Comparison of ENCODE assay signal across 25 mouse cellular contexts in genomic region chr13:56426365-56426764, GRCm38 (mm10). TPM values are rescaled to one million over a fixed set of nuclear protein-coding genes. Genes with fewer than 3 reads are reported as not detected.
DNase-seq lines count a peak whose midpoint lies in the region; ATAC-seq lines count a peak whose summit lies in the region.
"Had no signal": no experiment of that assay in that cellular context is flagged by ENCODE, and none has a peak within 500 bp of the region (broad histone marks: within the 10 kb centered on the region; RNA-seq: fewer than 3 reads in every experiment).

Gene Gm3045 (plus strand): TSS chr13:56426594.

- no peaks in the 10 kb centered on the region for H3K27me3 ChIP-seq in embryonic facial prominence, embryonic 14.5 days (replicated peaks; ENCODE audit: control insufficient read depth, insufficient read depth, low read length)
- peaks cover 62% of the 10 kb centered on the region for H3K27me3 ChIP-seq in embryonic facial prominence, embryonic 10.5 days (replicated peaks; ENCODE audit: low read depth, poor library complexity, severe bottlenecking)
- H3K27me3 ChIP-seq in midbrain, embryonic 14.5 days (ENCODE audit: control insufficient read depth, insufficient read depth, low read length), result no peaks in the 10 kb centered on the region
- H3K27me3 ChIP-seq in midbrain, embryonic 11.5 days (ENCODE audit: control insufficient read depth, insufficient read depth, low read length), result peaks cover 2% of the 10 kb centered on the region; the same call in 1 of the 2 replicates

- H3K4me1 ChIP-seq in embryonic facial prominence, embryonic 14.5 days (ENCODE audit: control insufficient read depth, insufficient read depth, low read length), result peaks cover 6% of the 10 kb centered on the region; the same call in 1 of the 2 replicates
- peaks cover 21% of the 10 kb centered on the region for H3K4me1 ChIP-seq in embryonic facial prominence, embryonic 10.5 days
- peaks cover 6% of the 10 kb centered on the region for H3K4me1 ChIP-seq in midbrain, embryonic 14.5 days (ENCODE audit: control insufficient read depth, insufficient read depth, low read length)
- H3K4me1 ChIP-seq in midbrain, embryonic 11.5 days (ENCODE audit: control insufficient read depth, insufficient read depth, low read length), result 0 out of 2 replicates have a peak, but pooled peaks cover 2% of the 10 kb centered on the region

- peak; percentile 13; the same call in 1 of the 2 replicates for ATAC-seq in embryonic facial prominence, embryonic 14.5 days (ENCODE audit: low read depth)
- no peak for ATAC-seq in midbrain, embryonic 14.5 days (ENCODE audit: low FRiP score, low TSS enrichment)
- ATAC-seq in midbrain, embryonic 11.5 days (ENCODE audit: low FRiP score), result no peak
- ATAC-seq: CD4-positive, CD25-positive, alpha-beta regulatory T cell, adult 4 months; forebrain, embryonic 15.5 days; inflammation-experienced regulatory T-cells, adult 6 months; intestine, postnatal 0 days had no signal

- 75% methylated on average over 4 of the region's 4 CpGs for WGBS in embryonic facial prominence, embryonic 14.5 days
- 77% methylated on average over 4 of the region's 4 CpGs for WGBS in embryonic facial prominence, embryonic 10.5 days
- WGBS in midbrain, embryonic 14.5 days, result 73% methylated on average over 4 of the region's 4 CpGs
- 78% methylated on average over 4 of the region's 4 CpGs for WGBS in midbrain, embryonic 11.5 days

- H3K9ac ChIP-seq in embryonic facial prominence, embryonic 14.5 days (ENCODE audit: low read depth, low read length), result no peak within 1 kb of the TSS
- H3K9ac ChIP-seq in midbrain, embryonic 14.5 days (replicated peaks; ENCODE audit: low read length), result no peak within 1 kb of the TSS
- no peak within 1 kb of the TSS for H3K9ac ChIP-seq in midbrain, embryonic 11.5 days (ENCODE audit: low read length)
- H3K9ac ChIP-seq: forebrain, embryonic 15.5 days; heart, embryonic 15.5 days; hindbrain, embryonic 14.5 days had no signal

- no peaks in the 10 kb centered on the region for H3K36me3 ChIP-seq in embryonic facial prominence, embryonic 14.5 days (ENCODE audit: control insufficient read depth, insufficient read depth, low read length)
- no peaks in the 10 kb centered on the region for H3K36me3 ChIP-seq in embryonic facial prominence, embryonic 10.5 days (replicated peaks)
- no peaks in the 10 kb centered on the region for H3K36me3 ChIP-seq in midbrain, embryonic 14.5 days (ENCODE audit: control insufficient read depth, insufficient read depth, low read length)
- no peaks in the 10 kb centered on the region for H3K36me3 ChIP-seq in midbrain, embryonic 11.5 days (ENCODE audit: control insufficient read depth, insufficient read depth, low read length)
- H3K36me3 ChIP-seq: forebrain, embryonic 15.5 days; G1E; heart, embryonic 15.5 days; hindbrain, embryonic 10.5 days had no signal

- H3K27ac ChIP-seq in embryonic facial prominence, embryonic 14.5 days (replicated peaks; ENCODE audit: low read depth, low read length), result no peak within 1 kb of the TSS
- H3K27ac ChIP-seq in embryonic facial prominence, embryonic 10.5 days (replicated peaks), result no peak within 1 kb of the TSS
- no peak within 1 kb of the TSS for H3K27ac ChIP-seq in midbrain, embryonic 14.5 days (replicated peaks; ENCODE audit: low read depth, low read length)
- no peak within 1 kb of the TSS for H3K27ac ChIP-seq in midbrain, embryonic 11.5 days (ENCODE audit: low read depth, low read length)
- H3K27ac ChIP-seq: forebrain, embryonic 15.5 days; heart, embryonic 15.5 days; hindbrain, embryonic 10.5 days; hindbrain, embryonic 14.5 days had no signal

- H3K4me2 ChIP-seq in embryonic facial prominence, embryonic 14.5 days (ENCODE audit: low read depth, low read length), result no peak within 1 kb of the TSS
- H3K4me2 ChIP-seq in midbrain, embryonic 14.5 days (ENCODE audit: low read length), result no peak within 1 kb of the TSS
- no peak within 1 kb of the TSS for H3K4me2 ChIP-seq in midbrain, embryonic 11.5 days
- H3K4me2 ChIP-seq: forebrain, embryonic 15.5 days; heart, embryonic 11.5 days; heart, embryonic 15.5 days; hindbrain, embryonic 14.5 days had no signal

- DNase-seq in cerebellum, adult 11-12 months, result peak; percentile 43
- DNase-seq in cerebellum, adult 11 months, result no peak
- DNase-seq in embryonic facial prominence, embryonic 14.5 days (ENCODE audit: low spot score), result peak; percentile 43
- DNase-seq in embryonic facial prominence, embryonic 10.5 days (ENCODE audit: low spot score), result no peak
- peak; percentile 30 for DNase-seq in midbrain, embryonic 14.5 days
- no peak for DNase-seq in midbrain, embryonic 11.5 days (ENCODE audit: low spot score, missing footprints)
- peak; percentile 53 to 57 for DNase-seq in cerebellum, postnatal 14 days
- DNase-seq in spleen, adult 18-20 months, result no peak
- DNase-seq: adrenal gland, adult 8-10 months; adrenal gland, postnatal 36 days; B cell, adult 2 months; gastrocnemius, postnatal 10 days; heart, adult 18-20 months had no signal

- no peak within 1 kb of the TSS for H3K4me3 ChIP-seq in embryonic facial prominence, embryonic 14.5 days (ENCODE audit: low read depth, low read length)
- no peak within 1 kb of the TSS for H3K4me3 ChIP-seq in embryonic facial prominence, embryonic 10.5 days
- no peak within 1 kb of the TSS for H3K4me3 ChIP-seq in midbrain, embryonic 14.5 days (replicated peaks; ENCODE audit: low read depth, low read length)
- H3K4me3 ChIP-seq in midbrain, embryonic 11.5 days (ENCODE audit: low read depth, low read length), result no peak within 1 kb of the TSS
- H3K4me3 ChIP-seq: forebrain, embryonic 15.5 days; heart, embryonic 15.5 days; hindbrain, embryonic 10.5 days had no signal

- H3K9me3 ChIP-seq in embryonic facial prominence, embryonic 14.5 days (ENCODE audit: control insufficient read depth, low read length), result no peaks in the 10 kb centered on the region
- no peaks in the 10 kb centered on the region for H3K9me3 ChIP-seq in embryonic facial prominence, embryonic 10.5 days
- H3K9me3 ChIP-seq in midbrain, embryonic 14.5 days (ENCODE audit: control insufficient read depth, low read length), result no peaks in the 10 kb centered on the region
- H3K9me3 ChIP-seq in midbrain, embryonic 11.5 days (ENCODE audit: control insufficient read depth, low read length), result no peaks in the 10 kb centered on the region
- H3K9me3 ChIP-seq: forebrain, embryonic 15.5 days; heart, embryonic 15.5 days; hindbrain, embryonic 10.5 days had no signal

RNA-seq across cellular contexts. Expression of gene Gm3045, which starts in this region (rescaled TPM):
- polyA plus RNA-seq in embryonic facial prominence, embryonic 14.5 days (2014; fragmentation: Nextera tagmentation; extraction: Ambion mirVana), result not detected in 2 replicates
- not detected in 2 replicates for polyA plus RNA-seq in embryonic facial prominence, embryonic 10.5 days (2016; fragmentation: Nextera tagmentation; extraction: Ambion mirVana)
- polyA plus RNA-seq in midbrain, embryonic 14.5 days (2014; fragmentation: Nextera tagmentation; extraction: Ambion mirVana), result not detected in 2 replicates
- not detected in 2 replicates for polyA plus RNA-seq in midbrain, embryonic 11.5 days (2014; fragmentation: Nextera tagmentation; extraction: Ambion mirVana)
- polyA plus RNA-seq: CD4-positive, CD25-positive, alpha-beta regulatory T cell, adult 4 months; embryonic facial prominence, embryonic 11.5 days; forebrain, embryonic 11.5 days; forebrain, embryonic 15.5 days; frontal cortex, adult 2 months; G1E; heart, embryonic 11.5 days; heart, embryonic 15.5 days; hindbrain, embryonic 10.5 days; hindbrain, embryonic 14.5 days; inflammation-experienced regulatory T-cells, adult 6 months; intestine, postnatal 0 days had no signal

Comparison
In these comparisons a context has a peak if more than half of its experiments do, and no peak if none do; other contexts are left out.
1. DNase-seq: peak in cerebellum, adult 11-12 months (single experiment) and cerebellum, postnatal 14 days (2 of 2); none in cerebellum, adult 11 months (single experiment), embryonic facial prominence, embryonic 10.5 days (single experiment), midbrain, embryonic 11.5 days (single experiment) and spleen, adult 18-20 months (0 of 2).
2. Peak in DNase-seq and ATAC-seq in embryonic facial prominence, embryonic 14.5 days; RNA of the gene not detected or under 1 TPM.
3. Peak in DNase-seq in midbrain, embryonic 14.5 days; RNA of the gene not detected or under 1 TPM.